Mouse (Mus musculus) ES-CJ7 (cell line): ENCODE measurements around the gene Ddias.

ENCODE experiments used
- DNase-seq: peaks from one replicate; pipeline ENCODE4 v3.0.0; 2011; ENCODE audit warnings: low read depth, low spot score

Gene Ddias

DNA sequence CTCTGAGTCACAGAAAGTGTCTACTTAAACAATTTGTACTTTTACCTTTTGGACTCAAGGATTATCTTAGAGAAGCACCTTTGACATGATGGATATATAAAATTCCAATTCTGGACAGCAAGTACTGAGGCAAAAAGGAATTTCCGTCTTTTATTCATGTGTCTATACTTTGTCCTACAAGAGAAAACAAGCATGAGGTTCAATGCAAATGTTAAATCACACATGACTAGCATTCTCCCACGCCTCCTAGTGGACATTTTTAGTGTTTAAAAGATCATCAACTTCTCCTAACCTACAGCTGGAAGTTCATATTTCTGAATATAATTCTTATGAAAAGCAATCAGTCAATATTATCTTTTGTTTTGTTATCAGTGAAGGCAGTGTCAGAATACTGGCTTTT, 7.5 kb downstream of the Ddias start:
- DNase-seq = peak; percentile 39

DNA sequence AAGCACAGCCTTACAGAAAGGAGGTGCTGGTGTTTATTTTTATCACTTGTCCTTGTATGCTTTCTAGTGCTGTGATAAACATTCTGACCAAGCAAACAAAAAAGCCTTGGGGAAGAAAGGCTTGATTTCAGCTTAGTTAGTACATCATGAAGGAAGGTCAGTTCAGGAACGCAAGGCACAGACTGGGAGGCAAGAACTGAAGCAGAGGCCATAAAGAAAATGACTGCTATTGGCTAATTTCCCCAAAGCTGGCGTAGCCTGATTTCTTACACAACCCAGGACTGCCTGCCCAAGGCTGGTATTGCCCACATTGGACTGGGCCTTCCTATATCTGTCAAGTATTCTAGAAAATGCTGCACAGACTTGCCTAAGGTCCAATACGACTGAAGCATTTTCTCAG, 25.8 kb downstream of the Ddias start:
- DNase-seq = no peak

DNA sequence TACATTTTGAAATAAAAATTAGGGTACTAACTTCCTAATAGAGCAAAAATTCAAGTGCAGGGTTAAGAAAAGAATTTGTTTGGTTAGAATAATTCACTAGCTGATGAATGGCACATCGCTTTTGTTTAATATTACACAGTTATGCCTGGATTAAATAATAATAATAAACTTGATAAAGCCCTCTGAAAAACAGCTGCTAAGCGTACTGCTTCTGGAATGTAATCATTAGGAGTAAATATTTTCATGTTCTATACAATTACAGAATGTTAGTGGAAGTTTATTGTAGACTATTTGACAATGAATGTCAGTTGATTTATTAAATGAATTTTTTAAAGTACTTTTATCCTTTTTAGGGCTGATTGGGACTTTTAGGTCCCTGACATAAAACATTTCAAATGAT, 31.8 kb downstream of the Ddias start:
- no peak for DNase-seq

DNA sequence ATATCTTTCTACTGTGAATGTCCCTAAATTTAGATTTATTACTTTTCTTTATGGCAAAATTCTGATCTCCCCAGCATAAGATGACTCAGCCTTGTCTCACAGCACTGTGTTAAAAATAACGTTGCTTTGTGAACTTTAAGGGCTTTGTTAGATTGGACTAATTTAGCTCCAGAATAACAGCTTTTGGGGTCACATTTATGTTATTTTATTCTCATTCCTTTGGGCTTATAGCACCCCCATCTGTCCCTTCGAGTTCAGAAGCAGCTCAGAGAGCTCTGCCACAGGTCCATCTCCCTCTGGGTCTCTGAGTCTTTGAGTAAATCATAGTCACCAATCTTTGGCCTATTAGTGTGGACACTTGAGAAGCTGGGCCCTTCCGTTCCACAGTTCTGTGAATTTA, 36.1 kb downstream of the Ddias start:
- DNase-seq = no peak

DNA sequence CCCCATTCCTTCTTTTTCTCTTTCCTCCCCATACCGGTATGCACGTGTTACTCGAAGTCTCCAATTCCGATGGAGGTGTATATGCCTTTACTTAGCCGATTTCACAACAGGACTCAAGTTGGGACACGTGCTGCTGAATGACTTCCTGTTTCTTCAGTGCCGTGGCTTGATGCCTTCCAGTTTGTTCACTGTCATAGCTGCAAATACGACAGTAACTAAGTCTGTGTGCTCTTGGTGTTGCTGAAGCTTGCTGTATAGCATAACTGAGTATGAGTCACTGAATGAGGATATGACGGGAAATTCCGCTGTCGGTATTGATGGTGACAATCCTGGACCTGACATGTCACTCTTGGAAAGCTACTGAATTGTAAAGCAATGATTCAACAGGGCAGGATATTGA, 36.8 kb downstream of the Ddias start:
- no peak for DNase-seq

DNA sequence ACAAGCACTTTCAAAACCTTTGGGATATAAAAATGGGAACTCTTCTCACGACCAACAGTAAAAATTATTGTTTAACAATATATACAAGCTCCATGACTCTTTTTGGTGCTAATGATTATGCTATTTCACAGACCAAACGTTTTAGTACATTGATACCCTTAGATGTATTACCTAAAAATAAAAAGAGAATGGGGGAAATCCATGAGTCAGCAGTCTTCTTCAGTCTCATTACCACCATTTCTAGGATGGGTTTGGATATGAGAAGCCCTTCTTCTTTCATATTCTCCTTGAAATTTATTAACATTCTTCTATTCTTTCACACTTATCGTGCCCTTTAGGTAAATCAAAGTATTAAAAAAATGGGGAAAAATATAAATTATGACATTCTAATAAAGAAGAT, 37.6 kb downstream of the Ddias start:
- DNase-seq = no peak

DNA sequence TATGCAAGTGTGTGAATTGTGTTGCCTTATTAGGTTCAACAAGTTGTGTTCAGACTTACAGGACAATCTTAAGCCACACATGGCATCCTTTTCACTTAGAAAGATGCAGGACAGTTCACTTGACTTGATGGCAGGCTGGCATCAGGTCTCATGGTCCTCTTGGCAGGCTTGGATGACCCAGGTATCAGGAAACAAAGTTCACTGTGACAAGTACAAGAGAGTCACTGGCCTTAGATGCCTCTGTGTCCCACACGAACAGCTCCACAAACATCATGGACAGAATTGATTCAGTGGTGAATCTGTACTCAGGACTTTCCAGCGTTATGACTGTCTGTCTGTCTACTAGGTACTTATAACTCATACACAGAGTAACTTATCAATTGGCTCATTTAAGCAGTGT, 39.7 kb downstream of the Ddias start:
- DNase-seq = no peak

DNA sequence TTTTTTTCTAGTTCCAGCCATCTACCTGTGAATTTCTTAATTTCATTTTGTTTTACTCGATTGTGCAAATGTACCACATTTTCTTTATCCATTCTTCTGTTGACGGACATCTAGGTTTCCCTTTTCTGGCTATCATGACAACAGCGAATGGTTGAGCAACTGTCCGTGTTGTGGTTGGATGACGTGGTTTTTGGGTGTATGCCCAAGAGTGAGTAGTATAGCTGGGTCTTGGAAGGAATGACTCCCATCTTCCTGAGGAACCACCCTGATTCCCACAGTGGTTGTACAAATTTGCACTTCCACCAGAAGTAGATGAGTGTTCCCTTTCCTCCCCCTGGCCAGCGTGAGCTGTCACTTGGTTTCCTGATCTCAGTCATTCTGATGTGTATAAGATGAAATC, 41.7 kb downstream of the Ddias start:
- no peak for DNase-seq

DNA sequence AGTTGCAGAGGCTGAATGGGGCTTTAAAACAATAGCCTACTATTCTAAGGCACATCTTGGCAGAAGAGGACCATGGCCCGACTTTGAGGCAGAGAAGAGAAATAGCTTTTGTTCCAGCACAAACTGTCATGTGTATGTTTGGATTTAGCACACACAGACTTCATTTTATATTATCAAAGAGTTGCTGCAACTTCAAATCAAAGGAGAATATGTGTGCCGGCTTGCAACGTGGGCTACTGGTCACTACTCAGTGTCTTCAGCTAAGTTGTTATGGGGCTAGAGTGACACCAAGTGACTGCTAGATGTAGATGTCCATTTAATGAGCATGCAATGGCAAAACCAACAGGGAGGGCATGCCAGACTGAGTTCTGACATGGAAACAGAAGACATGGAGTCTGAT, 46.1 kb downstream of the Ddias start:
- no peak for DNase-seq

DNA sequence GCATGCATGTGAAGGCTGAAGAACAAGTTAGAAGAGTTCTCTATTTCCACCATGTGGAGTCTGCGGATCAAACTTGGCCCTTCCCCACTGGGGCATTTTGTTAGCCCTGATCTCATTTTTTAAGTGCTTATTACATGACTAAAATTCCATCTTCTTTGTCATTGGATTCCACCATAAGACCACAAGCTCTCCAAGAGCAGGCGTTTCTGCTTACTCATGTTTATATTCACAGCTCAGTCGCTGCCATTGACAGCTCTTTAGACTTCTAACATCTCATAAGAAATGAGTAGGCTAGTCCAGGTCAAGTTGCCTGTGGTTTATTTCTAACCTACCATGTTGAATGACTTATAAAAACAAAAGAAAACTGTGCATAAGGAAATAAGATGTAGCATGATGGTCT, 47.8 kb downstream of the Ddias start:
- no peak for DNase-seq

DNA sequence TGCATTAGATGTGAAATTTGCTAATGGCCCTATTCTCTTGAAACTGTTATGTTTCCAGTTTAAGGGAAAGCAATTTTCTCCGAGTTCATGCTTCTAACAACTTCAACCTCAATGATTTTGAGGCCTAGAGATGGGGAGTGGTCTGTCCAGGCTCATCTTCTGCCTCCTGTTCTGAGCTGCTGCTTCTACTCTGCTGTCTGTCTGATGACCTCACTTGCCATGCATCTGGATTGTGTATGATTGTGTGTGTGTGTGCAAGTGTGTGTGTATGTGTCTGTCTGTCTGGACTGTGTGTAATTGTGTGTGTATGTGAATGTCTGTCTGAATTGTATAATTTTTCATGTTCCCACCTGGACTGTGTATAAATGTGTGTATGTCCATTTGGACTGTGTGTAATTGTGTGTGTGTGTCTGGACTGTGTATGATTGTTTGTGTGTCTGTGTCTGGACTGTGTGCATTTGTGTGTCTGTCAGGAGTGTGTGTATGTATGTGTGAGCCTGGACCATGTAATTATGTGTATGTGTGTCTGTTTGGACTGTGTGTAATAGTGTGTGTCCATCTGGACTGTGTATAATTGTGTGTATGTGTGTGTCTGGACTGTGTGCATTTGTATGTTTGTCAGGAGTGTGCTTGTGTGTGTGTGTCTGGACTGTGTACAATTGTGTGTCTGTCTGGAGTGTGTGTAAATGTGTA, 51.5 kb downstream of the Ddias start:
- no peak for DNase-seq

DNA sequence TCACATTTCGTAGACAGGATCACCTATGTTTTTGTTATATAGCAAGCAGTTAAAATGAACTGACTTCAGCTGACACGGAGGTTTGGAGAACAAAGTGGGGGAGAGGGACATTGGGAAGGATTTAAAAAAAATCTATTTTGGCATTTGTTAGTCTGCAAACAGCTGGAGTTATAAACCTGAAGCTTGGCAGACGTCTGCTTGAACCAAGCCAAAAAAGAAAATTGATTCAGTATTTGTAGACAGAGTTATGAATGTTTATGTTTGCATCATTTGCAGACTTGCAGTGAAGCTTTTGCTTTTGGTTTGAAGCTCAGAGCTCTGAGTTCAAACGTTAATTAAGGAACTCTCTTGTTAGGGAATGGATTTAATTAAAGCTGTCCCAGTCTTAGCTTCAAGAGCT, 52.2 kb downstream of the Ddias start:
- DNase-seq = no peak

DNA sequence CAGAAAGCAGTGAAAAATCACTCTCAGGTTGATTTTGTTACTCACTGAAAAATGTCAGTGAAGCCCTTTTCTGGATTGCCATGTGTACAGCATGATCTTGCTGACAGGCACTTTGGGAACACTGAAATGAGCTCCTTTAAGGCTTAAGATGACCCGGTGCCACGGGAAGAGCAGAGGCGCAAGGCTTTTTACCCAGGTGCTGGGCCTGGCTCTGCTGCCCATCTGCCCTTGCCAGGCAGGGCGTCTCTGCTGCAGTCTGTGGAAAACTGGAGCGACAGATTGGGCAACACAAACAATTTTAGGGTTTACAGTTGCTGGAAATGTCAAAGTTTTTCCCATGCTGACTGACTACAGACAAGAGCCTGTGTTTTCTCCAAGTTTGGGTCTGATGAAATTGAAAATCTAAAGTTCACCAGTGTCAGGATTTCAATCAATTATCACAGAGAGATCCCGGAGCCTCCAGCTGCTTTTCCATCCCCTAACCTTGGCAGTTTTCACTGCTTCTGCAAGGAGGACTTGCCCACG, 53.0 kb downstream of the Ddias start:
- DNase-seq = no peak

DNA sequence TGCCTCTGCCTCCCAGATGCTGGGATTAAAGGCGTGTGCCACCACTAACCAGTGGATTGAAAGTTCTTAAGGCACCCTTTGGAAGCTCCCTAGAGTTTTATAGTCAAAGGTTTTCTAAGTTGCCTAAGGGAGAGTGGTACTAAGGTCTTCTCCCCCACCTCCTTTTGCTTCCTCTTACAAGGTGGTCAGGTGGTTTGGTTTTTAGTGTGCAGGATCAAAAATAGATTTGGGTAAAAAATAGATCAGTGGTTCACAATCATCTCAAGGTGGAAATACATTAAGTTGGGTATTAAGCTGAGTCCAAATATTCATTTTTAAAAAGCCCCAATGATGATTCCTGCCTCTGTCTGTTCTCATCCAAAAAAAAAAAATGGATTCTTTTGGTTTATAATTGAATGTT, 53.6 kb downstream of the Ddias start:
- DNase-seq = no peak

DNA sequence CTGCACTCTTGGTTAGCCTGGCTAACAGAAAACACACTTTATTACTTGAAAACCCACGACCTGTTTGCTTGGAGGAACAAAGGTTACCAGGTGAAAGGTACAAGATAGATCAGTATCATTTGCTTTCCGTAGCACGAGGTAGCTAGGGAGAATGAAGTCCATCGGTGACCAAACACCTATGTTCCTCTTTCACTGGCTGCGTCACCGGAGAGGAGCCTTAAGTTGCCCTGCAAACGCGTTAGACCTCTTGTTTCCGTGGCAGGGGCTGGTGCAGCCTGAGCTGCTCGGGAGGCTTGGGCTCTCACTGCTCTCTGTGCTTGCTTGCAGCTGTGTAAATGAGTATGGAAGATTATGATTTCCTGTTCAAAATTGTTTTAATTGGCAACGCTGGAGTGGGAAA, 54.4 kb downstream of the Ddias start:
- DNase-seq = no peak

DNA sequence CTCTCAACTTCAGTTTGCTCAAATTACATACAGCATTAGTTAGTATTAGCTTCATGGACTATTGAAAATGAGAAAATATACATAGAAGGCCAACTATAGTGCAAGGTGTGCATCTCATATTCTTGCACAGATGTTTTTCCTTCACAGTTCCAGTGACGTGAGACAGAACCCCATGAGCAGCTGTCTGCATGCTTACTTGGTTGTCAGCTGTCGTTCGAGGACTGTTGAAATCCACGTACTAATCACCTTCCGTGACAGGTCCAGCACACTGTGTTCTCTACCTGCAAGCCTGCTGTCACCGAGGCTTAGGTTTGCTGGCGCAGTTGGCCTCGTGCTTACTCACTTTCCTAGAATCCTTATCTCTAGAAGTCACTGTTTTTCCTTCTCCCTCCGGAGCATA, 56.2 kb downstream of the Ddias start:
- no peak for DNase-seq

DNA sequence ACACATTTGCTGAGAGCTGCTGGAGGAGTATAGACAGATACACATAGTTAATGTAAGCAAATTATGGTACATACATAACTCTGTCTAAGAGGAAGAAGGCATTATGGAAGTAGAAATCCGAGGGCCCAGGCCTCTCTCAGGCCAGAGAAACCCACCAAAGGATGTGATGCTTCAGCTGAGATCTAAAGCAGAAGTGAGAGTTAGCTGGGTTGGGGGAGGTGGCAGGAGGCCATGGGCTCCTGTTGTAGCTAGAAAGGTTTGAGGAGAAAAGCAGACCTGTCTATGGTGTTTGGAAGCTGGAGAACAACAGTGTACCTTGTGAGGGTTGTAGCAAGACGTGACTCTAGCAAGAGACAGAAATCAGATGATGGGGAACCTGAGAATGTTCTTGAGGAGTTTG, 56.8 kb downstream of the Ddias start:
- no peak for DNase-seq

DNA sequence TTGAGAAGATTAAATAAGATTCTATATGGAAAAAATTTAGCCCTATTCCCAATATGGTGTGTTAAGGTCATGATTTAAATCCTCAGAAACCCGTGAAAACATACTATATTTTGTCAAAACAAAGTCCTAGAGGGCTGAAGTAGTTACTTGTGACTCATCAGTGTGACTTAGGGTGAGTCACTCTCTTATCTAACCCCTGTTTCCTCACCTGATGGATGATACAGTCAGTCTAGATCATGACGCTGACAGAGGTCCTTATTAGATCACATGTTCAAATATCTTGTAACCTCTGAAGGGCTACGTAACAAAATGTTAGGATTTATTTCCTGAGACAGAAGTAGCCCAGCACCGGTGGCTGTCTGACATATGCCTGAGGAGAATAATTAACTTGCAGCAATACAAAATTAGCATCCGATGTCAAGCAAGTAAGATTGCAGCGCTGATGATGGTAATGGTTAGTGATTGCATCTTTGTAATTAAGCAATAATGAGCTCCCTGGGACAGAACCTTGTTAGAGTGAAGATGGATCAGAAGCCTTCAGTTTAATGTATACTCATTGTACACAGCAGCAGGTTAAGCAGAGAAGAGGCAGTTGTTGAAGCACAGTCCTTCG, 62.3 kb downstream of the Ddias start:
- no peak for DNase-seq
